Mouse (Mus musculus): ENCODE results near the gene Iqsec2. TPM values are rescaled to one million over a fixed set of nuclear protein-coding genes. Genes with fewer than 3 reads are reported as not detected.
A peak's percentile ranks its signal among the peaks of the same experiment; 100 is the strongest.

Gene Iqsec2
- polyA plus RNA-seq, 1 experiment from 2014 or later = 9.2 TPM

DNA sequence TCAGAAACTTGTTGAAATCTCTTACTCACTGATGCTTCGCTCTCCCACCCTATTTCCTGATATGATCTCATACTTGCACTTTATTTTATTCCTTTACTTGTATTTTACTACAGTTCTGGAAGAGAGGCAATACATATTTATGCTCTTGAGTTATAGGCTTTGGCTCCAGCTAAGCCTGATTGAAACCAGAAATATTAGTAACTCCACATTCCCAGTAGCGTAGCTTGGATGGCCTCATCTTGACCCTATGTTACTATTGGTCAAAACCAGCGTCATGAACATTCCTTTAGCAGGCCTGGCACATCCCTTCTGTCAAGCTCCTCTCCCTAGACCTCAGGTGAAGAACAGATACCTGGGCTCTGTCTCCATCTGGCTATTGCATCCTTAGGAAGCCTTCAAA is 14.2 kb downstream of the Iqsec2 start:
- ATAC-seq (ENCODE audit: low FRiP score) = no peak
- Histone ChIP-seq H3K4me3 (replicated peaks) (no peak overlapping the region), H3K9me3 (replicated peaks) (no peaks in the 10 kb centered on the region), H3K36me3 (no peaks in the 10 kb centered on the region), H3K9ac (replicated peaks) (no peak overlapping the region), H3K27me3 (replicated peaks) (peaks cover 44% of the 10 kb centered on the region), H3K4me2 (no peak overlapping the region), H3K4me1 (no peaks in the 10 kb centered on the region), H3K27ac (replicated peaks) (no peak overlapping the region)
- WGBS = 77% methylated on average over 3 of the region's 3 CpGs

DNA sequence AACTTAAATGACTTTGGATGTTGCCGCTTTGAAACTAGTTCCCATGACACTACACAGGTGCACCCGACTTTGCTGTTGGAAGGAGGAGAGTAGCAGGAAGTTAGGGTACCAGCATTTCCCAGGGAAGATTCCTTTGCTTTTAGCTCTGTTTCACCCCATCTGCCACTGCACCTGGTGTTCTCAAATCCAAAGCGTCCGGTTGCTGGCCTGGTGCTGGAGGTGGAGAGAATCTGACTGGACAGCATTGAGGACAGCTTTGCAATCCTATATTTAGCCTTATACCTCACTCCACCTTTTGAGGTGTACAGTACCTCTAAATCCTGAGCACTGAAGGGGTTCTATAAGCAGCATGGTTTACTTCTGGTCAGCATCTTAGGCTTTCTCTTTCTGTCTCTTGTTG is 17.3 kb downstream of the Iqsec2 start:
- peaks cover 44% of the 10 kb centered on the region for H3K27me3 ChIP-seq (replicated peaks)

DNA sequence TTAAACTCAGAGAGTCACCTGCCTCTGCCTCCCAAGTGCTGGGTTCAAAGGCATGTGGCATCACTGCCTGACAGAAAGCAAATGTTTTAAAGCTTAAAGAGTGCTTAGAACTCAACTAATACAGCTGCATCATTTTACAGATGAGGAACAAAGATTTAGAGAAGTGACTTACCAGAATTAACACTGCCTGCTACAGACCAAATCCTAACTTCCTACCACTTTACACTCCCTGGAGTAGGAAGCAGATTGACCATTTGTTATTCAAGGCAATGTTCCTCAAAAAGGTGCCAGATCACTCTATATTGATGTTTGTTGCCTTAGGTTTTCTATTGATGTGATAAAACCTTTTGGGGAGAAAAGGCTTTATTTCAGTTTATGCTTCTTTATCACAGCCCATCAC is 20.0 kb downstream of the Iqsec2 start:
- Histone ChIP-seq H3K9ac (replicated peaks) (no peak overlapping the region), H3K36me3 (no peaks in the 10 kb centered on the region), H3K27ac (replicated peaks) (no peak overlapping the region), H3K4me2 (no peak overlapping the region), H3K4me1 (no peaks in the 10 kb centered on the region), H3K4me3 (replicated peaks) (no peak overlapping the region), H3K27me3 (replicated peaks) (peaks cover 56% of the 10 kb centered on the region), H3K9me3 (replicated peaks) (no peaks in the 10 kb centered on the region)
- ATAC-seq (ENCODE audit: low FRiP score) = no peak

More for the DNA sequence above, 17.3 kb downstream of the Iqsec2 start:
- no peaks in the 10 kb centered on the region for H3K9me3 ChIP-seq (replicated peaks)
- H3K9ac ChIP-seq (replicated peaks) = no peak overlapping the region
- no peak overlapping the region for H3K27ac ChIP-seq (replicated peaks)
- 91% methylated on average over 4 of the region's 4 CpGs for WGBS
- no peak overlapping the region for H3K4me2 ChIP-seq
- no peak for ATAC-seq (ENCODE audit: low FRiP score)
- H3K36me3 ChIP-seq = no peaks in the 10 kb centered on the region
- H3K4me3 ChIP-seq (replicated peaks) = no peak overlapping the region
- no peaks in the 10 kb centered on the region for H3K4me1 ChIP-seq

DNA sequence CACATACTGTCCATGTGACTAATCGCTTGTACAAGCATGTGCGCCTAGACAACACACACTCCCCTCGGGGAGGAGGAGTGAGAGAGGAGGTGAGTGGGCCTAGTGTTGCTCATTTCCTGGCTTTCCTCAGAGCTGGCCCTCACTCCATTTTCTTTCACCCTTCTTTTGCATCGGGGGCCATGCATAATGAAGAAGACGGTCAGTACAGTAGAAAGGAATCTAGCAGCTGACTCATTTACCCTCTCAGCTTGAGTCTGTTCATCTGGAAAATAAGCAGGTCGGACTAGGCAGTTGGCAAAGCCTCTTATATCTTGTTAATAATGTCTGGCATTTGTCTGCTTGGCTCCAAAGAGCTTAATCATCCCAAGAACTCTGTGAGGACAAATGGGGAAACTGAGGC is 22.1 kb downstream of the Iqsec2 start:
- Histone ChIP-seq H3K9me3 (replicated peaks) (no peaks in the 10 kb centered on the region), H3K27ac (replicated peaks) (no peak overlapping the region), H3K4me1 (0 out of 2 replicates have a peak, but pooled peaks cover 4% of the 10 kb centered on the region), H3K27me3 (replicated peaks) (peaks cover 65% of the 10 kb centered on the region), H3K9ac (replicated peaks) (no peak overlapping the region), H3K4me2 (no peak overlapping the region), H3K4me3 (replicated peaks) (no peak overlapping the region), H3K36me3 (no peaks in the 10 kb centered on the region)
- 86% methylated on average over 6 of the region's 6 CpGs for WGBS
- no peak for ATAC-seq (ENCODE audit: low FRiP score)

DNA sequence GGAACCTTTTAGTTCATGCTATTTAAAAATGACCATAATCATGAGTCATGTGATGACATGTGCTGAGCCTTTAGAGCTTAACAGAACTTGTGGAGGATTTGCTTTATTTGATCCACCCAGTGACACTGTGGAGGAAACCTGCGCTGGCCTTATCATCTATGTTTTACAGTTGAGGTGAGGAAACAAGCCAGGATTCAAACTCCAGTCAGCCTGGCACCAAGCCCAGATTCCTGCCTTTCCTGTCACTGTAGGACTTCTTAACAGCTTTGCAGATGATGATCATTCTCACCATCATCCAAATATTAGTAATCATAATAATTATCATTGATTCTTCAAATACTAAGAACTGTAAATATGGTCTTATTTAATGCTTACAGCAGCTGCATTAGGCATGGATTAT is 24.5 kb downstream of the Iqsec2 start:
- Histone ChIP-seq H3K27me3 (replicated peaks) (peaks cover 73% of the 10 kb centered on the region), H3K27ac (replicated peaks) (no peak overlapping the region), H3K9ac (replicated peaks) (no peak overlapping the region), H3K4me2 (no peak overlapping the region), H3K36me3 (no peaks in the 10 kb centered on the region), H3K9me3 (replicated peaks) (no peaks in the 10 kb centered on the region), H3K4me3 (replicated peaks) (no peak overlapping the region), H3K4me1 (0 out of 2 replicates have a peak, but pooled peaks cover 4% of the 10 kb centered on the region)
- WGBS = 83% methylated on average over 1 of the region's 1 CpGs
- no peak for ATAC-seq (ENCODE audit: low FRiP score)

DNA sequence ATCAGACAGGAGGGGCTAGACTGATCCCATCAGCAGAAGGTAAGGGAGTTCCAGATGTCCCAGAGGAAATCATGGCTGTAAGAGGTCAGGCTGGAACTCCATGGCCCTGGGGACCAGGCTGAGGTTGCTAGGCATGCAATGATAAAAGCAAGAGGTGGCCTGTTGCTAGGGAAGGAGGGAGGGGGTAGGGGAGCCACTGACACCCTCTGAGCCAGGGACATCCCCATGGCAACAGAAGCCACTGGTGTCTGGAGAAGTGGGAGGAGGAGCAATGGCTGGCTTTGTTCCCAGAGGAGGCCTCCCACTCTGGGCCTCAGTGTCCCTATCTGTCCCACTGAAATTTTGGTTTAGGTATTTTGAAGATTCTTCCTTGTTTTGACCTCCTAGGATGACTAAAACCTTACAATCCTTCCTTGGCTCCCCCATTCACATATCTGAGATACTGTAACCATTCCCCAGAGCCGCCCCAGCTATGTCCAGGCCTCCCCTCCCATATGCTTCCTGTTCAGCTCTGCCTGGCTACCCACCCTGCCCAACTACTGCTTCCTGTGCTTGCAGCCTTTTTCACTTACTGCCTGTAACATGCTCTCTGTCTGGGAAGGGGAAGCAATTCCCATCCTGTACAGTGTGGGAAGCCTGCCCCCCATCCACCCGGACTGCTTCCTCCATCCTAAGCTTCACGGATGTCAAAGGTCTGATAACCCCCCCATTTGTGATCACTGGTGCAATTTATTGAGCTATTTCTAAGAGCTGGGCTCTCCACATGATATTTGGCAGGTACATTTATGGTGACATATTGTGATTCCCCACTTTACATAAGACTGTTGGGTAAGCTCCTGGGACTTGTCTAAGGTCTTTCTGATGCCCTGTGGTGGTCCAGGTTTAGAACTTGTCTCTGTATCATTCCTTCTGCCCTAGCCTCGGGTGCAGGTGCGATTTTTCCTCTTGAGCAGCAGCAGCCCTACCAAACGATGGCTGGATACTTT is 27.3 kb downstream of the Iqsec2 start:
- Histone ChIP-seq H3K4me1 (0 out of 2 replicates have a peak, but pooled peaks cover 4% of the 10 kb centered on the region), H3K9ac (replicated peaks) (no peak overlapping the region), H3K4me3 (replicated peaks) (no peak overlapping the region), H3K27ac (replicated peaks) (no peak overlapping the region), H3K36me3 (no peaks in the 10 kb centered on the region), H3K9me3 (replicated peaks) (no peaks in the 10 kb centered on the region), H3K4me2 (no peak overlapping the region), H3K27me3 (replicated peaks) (peaks cover 71% of the 10 kb centered on the region)
- 69% methylated on average over 6 of the region's 6 CpGs for WGBS
- 0 out of 2 replicates have a peak, but pooled peaks have one; percentile 37 for ATAC-seq (ENCODE audit: low FRiP score)

DNA sequence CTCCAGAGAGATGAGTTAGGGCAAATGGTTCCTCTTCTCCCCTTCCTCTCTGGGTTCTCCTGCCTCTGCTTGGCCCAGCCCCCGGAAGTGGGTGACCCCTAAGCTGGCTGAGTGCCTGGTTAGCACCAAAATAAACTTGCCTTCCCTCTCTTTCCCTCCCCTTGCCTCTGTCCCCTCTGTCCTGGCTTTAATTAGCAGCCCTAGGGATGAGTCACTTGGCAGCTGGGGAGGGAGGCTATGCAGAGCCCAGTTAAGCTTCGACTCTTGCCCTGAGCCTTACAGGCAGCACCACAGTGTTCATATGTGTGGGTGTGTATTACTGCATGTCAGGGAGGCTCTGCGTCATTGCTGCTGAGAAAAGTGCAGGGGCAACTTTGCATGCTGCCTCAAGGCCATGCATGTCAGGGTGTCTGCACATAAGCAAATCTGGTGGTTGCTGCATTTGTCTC is 28.4 kb downstream of the Iqsec2 start:
- Histone ChIP-seq H3K9ac (replicated peaks) (no peak overlapping the region), H3K4me1 (0 out of 2 replicates have a peak, but pooled peaks cover 4% of the 10 kb centered on the region), H3K4me2 (no peak overlapping the region), H3K27me3 (replicated peaks) (peaks cover 71% of the 10 kb centered on the region), H3K27ac (replicated peaks) (no peak overlapping the region), H3K4me3 (replicated peaks) (no peak overlapping the region), H3K9me3 (replicated peaks) (no peaks in the 10 kb centered on the region), H3K36me3 (no peaks in the 10 kb centered on the region)
- ATAC-seq (ENCODE audit: low FRiP score) = no peak
- WGBS = 46% methylated on average over 3 of the region's 3 CpGs

DNA sequence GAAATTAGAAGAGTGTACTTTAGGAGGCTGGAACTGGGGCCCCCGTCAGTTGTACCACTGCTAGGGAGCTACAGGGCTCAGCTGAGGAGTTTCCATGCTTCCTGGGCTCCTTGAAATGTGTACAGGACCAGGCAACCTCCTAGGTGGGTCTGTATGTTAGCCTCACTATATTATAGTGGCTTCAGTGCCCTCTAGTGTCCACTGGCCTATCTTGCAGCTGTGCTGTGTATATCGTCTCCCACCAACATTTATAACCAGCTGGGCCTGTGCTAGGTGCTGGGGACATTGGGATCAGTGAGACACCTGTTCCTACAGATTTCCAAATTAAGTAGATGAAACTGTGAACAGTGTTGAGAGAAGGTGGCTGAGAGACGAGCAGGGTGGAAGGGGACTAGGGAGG is 31.2 kb downstream of the Iqsec2 start:
- Histone ChIP-seq H3K9ac (replicated peaks) (no peak overlapping the region), H3K36me3 (no peaks in the 10 kb centered on the region), H3K4me2 (no peak overlapping the region), H3K27me3 (replicated peaks) (peaks cover 74% of the 10 kb centered on the region), H3K27ac (replicated peaks) (no peak overlapping the region), H3K4me1 (0 out of 2 replicates have a peak, but pooled peaks cover 4% of the 10 kb centered on the region), H3K4me3 (replicated peaks) (no peak overlapping the region), H3K9me3 (replicated peaks) (no peaks in the 10 kb centered on the region)
- ATAC-seq (ENCODE audit: low FRiP score) = peak; percentile 80
- WGBS = 27% methylated on average over 3 of the region's 3 CpGs

DNA sequence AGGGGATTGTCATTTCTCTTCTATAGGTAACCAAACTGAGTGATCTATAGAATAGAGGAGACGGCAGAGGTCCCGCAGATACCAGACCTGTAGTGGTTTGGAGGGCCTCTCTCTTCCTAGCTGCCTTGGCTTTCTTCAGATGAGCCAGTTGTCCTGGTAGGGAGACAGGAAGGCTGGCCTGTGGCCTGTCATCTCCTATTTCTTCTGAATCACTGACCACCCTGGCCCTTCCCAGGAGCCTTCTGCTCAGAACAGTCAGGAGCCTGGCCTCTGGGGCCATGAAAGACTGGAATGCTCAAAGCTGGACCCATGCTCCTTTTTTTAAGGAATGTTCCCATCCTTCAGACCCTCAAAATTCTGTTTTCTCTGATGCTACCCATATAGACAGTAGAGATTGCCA is 33.8 kb downstream of the Iqsec2 start:
- ATAC-seq (ENCODE audit: low FRiP score) = no peak
- H3K4me3 ChIP-seq (replicated peaks) = no peak overlapping the region
- H3K9ac ChIP-seq (replicated peaks) = no peak overlapping the region
- H3K9me3 ChIP-seq (replicated peaks) = no peaks in the 10 kb centered on the region
- 96% methylated on average over 2 of the region's 2 CpGs for WGBS
- H3K36me3 ChIP-seq = no peaks in the 10 kb centered on the region
- H3K27ac ChIP-seq (replicated peaks) = no peak overlapping the region
- no peaks in the 10 kb centered on the region for H3K4me1 ChIP-seq
- peaks cover 60% of the 10 kb centered on the region for H3K27me3 ChIP-seq (replicated peaks)
- no peak overlapping the region for H3K4me2 ChIP-seq

DNA sequence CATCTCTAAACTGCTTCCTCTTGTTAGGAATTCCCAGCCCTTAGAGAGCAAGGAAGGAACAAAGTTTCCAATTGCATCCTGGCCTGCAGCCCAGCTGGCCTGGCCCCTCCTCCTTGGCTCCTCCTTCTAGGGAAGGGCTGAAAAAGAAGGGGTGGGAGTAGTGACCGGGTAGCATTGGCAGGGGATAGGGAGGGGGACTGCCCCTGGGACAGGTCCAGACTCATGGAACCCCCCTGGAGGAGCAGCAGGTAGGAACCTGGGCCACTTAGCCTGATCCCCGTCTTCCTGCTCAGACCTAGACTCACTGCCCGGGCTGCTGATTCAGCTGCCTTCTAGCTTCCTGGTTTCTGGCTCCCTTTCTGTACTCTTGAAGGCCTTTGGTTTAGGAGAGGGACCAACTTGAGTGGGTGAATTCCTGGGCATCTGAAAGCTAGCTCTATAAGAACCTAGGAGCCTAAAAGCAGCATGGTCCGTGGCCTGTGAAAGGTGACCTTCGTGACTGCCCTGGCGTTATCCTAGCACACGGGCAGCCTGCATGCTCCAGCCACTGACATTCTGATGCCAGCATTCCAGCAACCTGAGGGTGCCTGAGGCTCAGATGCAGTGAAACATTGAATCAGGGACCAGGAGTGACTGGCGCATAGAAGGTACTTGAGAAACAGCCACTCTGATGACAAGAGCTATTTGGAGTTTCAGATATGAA is 34.9 kb downstream of the Iqsec2 start:
- no peaks in the 10 kb centered on the region for H3K4me1 ChIP-seq
- 51% methylated on average over 8 of the region's 8 CpGs for WGBS
- peaks cover 56% of the 10 kb centered on the region for H3K27me3 ChIP-seq (replicated peaks)
- no peaks in the 10 kb centered on the region for H3K36me3 ChIP-seq
- no peak for ATAC-seq (ENCODE audit: low FRiP score)
- H3K27ac ChIP-seq (replicated peaks) = no peak overlapping the region
- H3K9ac ChIP-seq (replicated peaks) = no peak overlapping the region
- peak overlapping the region; percentile 21 for H3K4me3 ChIP-seq (replicated peaks)
- H3K4me2 ChIP-seq = peak overlapping the region; percentile 43
- H3K9me3 ChIP-seq (replicated peaks) = no peaks in the 10 kb centered on the region

DNA sequence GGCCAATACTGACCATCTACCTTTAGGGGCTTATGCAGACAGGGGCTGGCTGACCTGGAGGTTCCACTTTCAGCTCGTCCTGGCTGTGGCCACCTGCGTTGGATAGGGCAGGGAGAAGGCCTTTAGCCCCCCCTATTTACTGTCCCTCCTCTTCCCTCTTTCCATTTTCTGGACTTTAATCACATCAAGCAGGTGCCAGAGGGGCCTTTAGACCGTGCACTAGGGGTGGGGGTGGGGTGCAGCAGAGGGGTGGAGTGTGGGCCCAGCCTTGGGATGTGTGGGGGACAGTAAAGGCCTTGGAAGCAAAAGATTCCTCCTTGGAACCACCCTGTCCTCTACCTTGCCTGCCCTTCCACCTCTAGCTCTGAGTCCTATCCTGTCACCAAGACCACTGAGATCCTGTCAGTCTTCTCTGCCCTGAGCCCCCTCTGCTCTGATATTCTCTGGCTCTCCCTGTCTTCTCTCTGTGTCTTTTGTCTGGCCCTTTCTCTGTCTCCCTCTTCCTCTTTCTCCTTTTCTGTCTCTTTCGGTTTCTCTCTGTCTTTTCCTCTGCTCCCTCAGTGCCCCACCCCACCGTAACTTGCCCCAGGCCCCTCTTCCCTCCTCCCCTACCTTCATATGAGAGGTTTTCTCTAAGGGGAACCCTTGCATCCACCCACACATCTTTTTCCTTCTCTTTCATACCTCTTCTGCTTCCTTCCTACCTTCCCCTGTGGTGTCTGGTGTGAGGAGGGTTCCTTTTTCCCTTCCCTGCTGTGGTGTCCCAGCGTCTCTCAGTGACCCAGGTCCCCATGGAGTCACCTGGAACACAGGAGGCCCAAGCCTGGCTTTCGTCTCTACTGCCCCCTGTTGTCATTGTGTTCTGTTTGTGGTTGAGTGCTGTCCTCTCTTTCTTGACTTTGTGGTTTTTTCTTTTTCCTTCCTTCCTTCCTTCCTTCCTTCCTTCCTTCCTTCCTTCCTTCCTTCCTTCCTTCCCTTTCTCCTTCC is 35.9 kb downstream of the Iqsec2 start:
- H3K9me3 ChIP-seq (replicated peaks) = no peaks in the 10 kb centered on the region
- no peaks in the 10 kb centered on the region for H3K36me3 ChIP-seq
- H3K4me2 ChIP-seq = peak overlapping the region; percentile 43; the same call in 1 of the 2 replicates
- no peak overlapping the region for H3K27ac ChIP-seq (replicated peaks)
- WGBS = 54% methylated on average over 7 of the region's 7 CpGs
- H3K4me3 ChIP-seq (replicated peaks) = no peak overlapping the region
- no peaks in the 10 kb centered on the region for H3K4me1 ChIP-seq
- no peak for ATAC-seq (ENCODE audit: low FRiP score)
- no peak overlapping the region for H3K9ac ChIP-seq (replicated peaks)
- H3K27me3 ChIP-seq (replicated peaks) = peaks cover 51% of the 10 kb centered on the region

Measured in neural tube, embryonic 15.5 days (tissue).